In genomic region chr4:119390369-119390768, GRCm38 (mm10) we compare ENCODE assay signal across 8 mouse cellular contexts. TPM values are rescaled to one million over a fixed set of nuclear protein-coding genes. Genes with fewer than 3 reads are reported as not detected.
DNase-seq lines count a peak whose midpoint lies in the region; ATAC-seq lines count a peak whose summit lies in the region.

No protein-coding gene starts in this region.

- H3K27me3 ChIP-seq in hindbrain, embryonic 11.5 days (ENCODE audit: control insufficient read depth, insufficient read depth, low read length), result no peaks in the 10 kb centered on the region
- no peaks in the 10 kb centered on the region for H3K27me3 ChIP-seq in hindbrain, embryonic 14.5 days (ENCODE audit: control insufficient read depth, insufficient read depth, low read length)

- H3K4me3 ChIP-seq in hindbrain, embryonic 11.5 days (ENCODE audit: low read depth, low read length), result no peak overlapping the region
- no peak overlapping the region for H3K4me3 ChIP-seq in hindbrain, embryonic 14.5 days (replicated peaks; ENCODE audit: low read length)

- no peak overlapping the region for H3K27ac ChIP-seq in hindbrain, embryonic 11.5 days (ENCODE audit: low read depth, low read length)
- H3K27ac ChIP-seq in hindbrain, embryonic 14.5 days, result no peak overlapping the region

- H3K9me3 ChIP-seq in hindbrain, embryonic 11.5 days (ENCODE audit: control insufficient read depth, low read length), result no peaks in the 10 kb centered on the region
- peaks cover 4% of the 10 kb centered on the region; the same call in 1 of the 2 replicates for H3K9me3 ChIP-seq in hindbrain, embryonic 14.5 days (ENCODE audit: control insufficient read depth, low read length)

- WGBS in hindbrain, embryonic 11.5 days, result 91% methylated on average over 1 of the region's 1 CpGs
- WGBS in hindbrain, embryonic 14.5 days, result 92% methylated on average over 1 of the region's 1 CpGs

- no peak overlapping the region for H3K9ac ChIP-seq in hindbrain, embryonic 11.5 days (ENCODE audit: low read depth, low read length)
- no peak overlapping the region for H3K9ac ChIP-seq in hindbrain, embryonic 14.5 days

- no peak for ATAC-seq in hindbrain, embryonic 11.5 days (ENCODE audit: low FRiP score)
- ATAC-seq in hindbrain, embryonic 14.5 days (ENCODE audit: low FRiP score), result no peak
- ATAC-seq in granulocyte monocyte progenitor cell, adult 5-6 weeks (replicated peaks; ENCODE audit: poor library complexity, severe bottlenecking), result 0 out of 2 replicates have a peak, but pooled peaks have one; percentile 30

- no peaks in the 10 kb centered on the region for H3K4me1 ChIP-seq in hindbrain, embryonic 11.5 days (replicated peaks; ENCODE audit: control insufficient read depth, insufficient read depth, low read length)
- H3K4me1 ChIP-seq in hindbrain, embryonic 14.5 days (replicated peaks; ENCODE audit: control insufficient read depth, insufficient read depth, low read length), result no peaks in the 10 kb centered on the region

- no peak overlapping the region for H3K4me2 ChIP-seq in hindbrain, embryonic 11.5 days (replicated peaks; ENCODE audit: low read depth, low read length)
- H3K4me2 ChIP-seq in hindbrain, embryonic 14.5 days (replicated peaks), result no peak overlapping the region

- DNase-seq in hindbrain, embryonic 11.5 days (ENCODE audit: low spot score), result peak; percentile 52
- no peak for DNase-seq in hindbrain, embryonic 14.5 days (ENCODE audit: low spot score)
- DNase-seq in 416B (ENCODE audit: low read depth) (peak; percentile 59), MEL-GATA-1-ER (ENCODE audit: extremely low read depth, low read depth) (peak; percentile 50)
- peak; percentile 44 to 77 for DNase-seq in spleen, postnatal 4 days (ENCODE audit: low spot score in 2 of 2)
- no peak for DNase-seq in urinary bladder, adult 2 months (ENCODE audit: low spot score)
- no peak for DNase-seq in gastrocnemius, postnatal 25 days

- no peaks in the 10 kb centered on the region for H3K36me3 ChIP-seq in hindbrain, embryonic 11.5 days (ENCODE audit: control insufficient read depth, insufficient read depth, low read length)
- H3K36me3 ChIP-seq in hindbrain, embryonic 14.5 days (replicated peaks; ENCODE audit: control insufficient read depth, insufficient read depth), result peaks cover 5% of the 10 kb centered on the region; the same call in 1 of the 2 replicates

RNA-seq across cellular contexts. Expression of gene Ccdc30, which starts 25.0 kb away (rescaled TPM):
- polyA plus RNA-seq in hindbrain, embryonic 11.5 days (2014; fragmentation: Nextera tagmentation; extraction: Ambion mirVana), result 12.6 and 13.9 TPM in 2 replicates
- 19.7 and 20.9 TPM in 2 replicates for polyA plus RNA-seq in hindbrain, embryonic 14.5 days (2014; fragmentation: Nextera tagmentation; extraction: Ambion mirVana)
- not detected in 2 replicates for total RNA-seq in granulocyte monocyte progenitor cell, adult 5-6 weeks (2014; fragmentation: Nextera tagmentation)
- not detected in 2 replicates for total RNA-seq in granulocyte monocyte progenitor cell, adult 5-6 weeks (2017)
- polyA plus RNA-seq in urinary bladder, adult 2 months (2012; rRNA removed), result 0.98 and 1.7 TPM in 2 replicates
- under 1 TPM in 1 of 2 experiments, not detected in 1; 0.11 TPM for total RNA-seq in gastrocnemius, postnatal 25 days (2021)

RNA-seq across cellular contexts. Expression of gene Ppcs, which starts 31.9 kb away (rescaled TPM):
- polyA plus RNA-seq in hindbrain, embryonic 11.5 days (2014; fragmentation: Nextera tagmentation; extraction: Ambion mirVana), result 21.0 and 25.5 TPM in 2 replicates
- polyA plus RNA-seq in hindbrain, embryonic 14.5 days (2014; fragmentation: Nextera tagmentation; extraction: Ambion mirVana), result 23.4 and 25.6 TPM in 2 replicates
- total RNA-seq in granulocyte monocyte progenitor cell, adult 5-6 weeks (2014; fragmentation: Nextera tagmentation), result 11.5 and 17.4 TPM in 2 replicates
- total RNA-seq in granulocyte monocyte progenitor cell, adult 5-6 weeks (2017), result 13.3 and 18.0 TPM in 2 replicates
- 29.4 and 31.5 TPM in 2 replicates for polyA plus RNA-seq in urinary bladder, adult 2 months (2012; rRNA removed)
- total RNA-seq in gastrocnemius, postnatal 25 days (2021), result 1 to 10 TPM; 5.1 to 5.2 TPM

RNA-seq across cellular contexts. Expression of gene Zmynd12, which starts 32.2 kb away (rescaled TPM):
- polyA plus RNA-seq in hindbrain, embryonic 11.5 days (2014; fragmentation: Nextera tagmentation; extraction: Ambion mirVana), result 0.23 and 0.29 TPM in 2 replicates
- 0.23 and 0.83 TPM in 2 replicates for polyA plus RNA-seq in hindbrain, embryonic 14.5 days (2014; fragmentation: Nextera tagmentation; extraction: Ambion mirVana)
- total RNA-seq in granulocyte monocyte progenitor cell, adult 5-6 weeks (2014; fragmentation: Nextera tagmentation), result not detected in 2 replicates
- total RNA-seq in granulocyte monocyte progenitor cell, adult 5-6 weeks (2017), result not detected in 2 replicates
- 1.3 and 1.9 TPM in 2 replicates for polyA plus RNA-seq in urinary bladder, adult 2 months (2012; rRNA removed)
- total RNA-seq in gastrocnemius, postnatal 25 days (2021), result not detected

Comparison
In these comparisons a context has a peak if more than half of its experiments do, and no peak if none do; other contexts are left out.
1. DNase-seq: peak in hindbrain, embryonic 11.5 days (single experiment), 416B (single experiment), MEL-GATA-1-ER (single experiment) and spleen, postnatal 4 days (2 of 2); none in hindbrain, embryonic 14.5 days (single experiment), urinary bladder, adult 2 months (single experiment) and gastrocnemius, postnatal 25 days (single experiment).